Mouse (Mus musculus): Measurements from ENCODE around the gene Pmm1. TPM values are rescaled to one million over a fixed set of nuclear protein-coding genes. Genes with fewer than 3 reads are reported as not detected.

Gene Pmm1
- 104 TPM for polyA plus RNA-seq (2012; fragmentation: generic; extraction: Trizol)

- Histone ChIP-seq H3K4me3 (peak within 1 kb of the TSS; percentile 37), H3K36me3 (ENCODE audit: control insufficient read depth, insufficient read depth) (peaks cover 10% of the 10 kb centered on the region), H3K79me2 (ENCODE audit: control insufficient read depth, insufficient read depth) (no peaks in the 10 kb centered on the region), H3K27me3 (ENCODE audit: control insufficient read depth, insufficient read depth, insufficient read length) (no peaks in the 10 kb centered on the region), H3ac (ENCODE audit: control insufficient read depth, insufficient read length) (peak within 1 kb of the TSS; percentile 35), H3K4me2 (ENCODE audit: low read depth) (peak within 1 kb of the TSS; percentile 94)
- TF ChIP-seq REST (IDR thresholded peaks at IDR 0.05; ENCODE audit: insufficient read depth, insufficient read length) (no peak), CEBPB (IDR thresholded peaks at IDR 0.05; ENCODE audit: insufficient read depth, poor library complexity, severe bottlenecking) (no peak), TCF12 (IDR thresholded peaks at IDR 0.05; ENCODE audit: insufficient read depth, poor library complexity, severe bottlenecking) (no peak), SRF (IDR thresholded peaks at IDR 0.05; ENCODE audit: control insufficient read depth, insufficient read length, low read depth) (peak; percentile 64), MYOD1 (IDR thresholded peaks at IDR 0.05; ENCODE audit: control insufficient read depth in 1 of 3, insufficient read length in 2 of 3, low read depth in 2 of 3) (peak in 1 of 3 experiments; percentile 28), E2F4 (IDR thresholded peaks at IDR 0.05; ENCODE audit: insufficient read depth) (peak; percentile 38), POLR2A (IDR thresholded peaks at IDR 0.05; ENCODE audit: insufficient read length, low read depth) (peak; percentile 82), POLR2AphosphoS2 (IDR thresholded peaks at IDR 0.05; ENCODE audit: insufficient read length, low read depth) (peak; percentile 56), MYOG (IDR thresholded peaks at IDR 0.05; ENCODE audit: control insufficient read depth in 1 of 3, insufficient read depth in 1 of 3, insufficient read length in 2 of 3, low read depth in 2 of 3) (peak in 2 of 3 experiments; percentile 12 to 52)
Measured at GRCm38 (mm10) chr15:81960171-81961077, at the start of gene Pmm1. Pmm1 (minus strand) TSS chr15:81960930.

GRCm38 (mm10) chr15:82004257-82004656, 43.5 kb upstream of the Pmm1 start:
- Histone ChIP-seq H3ac (ENCODE audit: control insufficient read depth, insufficient read length) (no peak overlapping the region), H3K27me3 (ENCODE audit: control insufficient read depth, insufficient read depth, insufficient read length) (no peaks in the 10 kb centered on the region), H3K4me2 (ENCODE audit: low read depth) (no peak overlapping the region), H3K79me2 (ENCODE audit: control insufficient read depth, insufficient read depth) (no peaks in the 10 kb centered on the region), H3K36me3 (ENCODE audit: control insufficient read depth, insufficient read depth) (peaks cover 26% of the 10 kb centered on the region), H3K4me3 (no peak overlapping the region)
- TF ChIP-seq TCF3 (IDR thresholded peaks at IDR 0.05; ENCODE audit: insufficient read length, low read depth) (no peak), USF1 (IDR thresholded peaks at IDR 0.05; ENCODE audit: low read depth) (no peak), SRF (IDR thresholded peaks at IDR 0.05; ENCODE audit: control insufficient read depth, insufficient read length, low read depth) (no peak), CEBPB (IDR thresholded peaks at IDR 0.05; ENCODE audit: insufficient read depth, poor library complexity, severe bottlenecking) (no peak), REST (IDR thresholded peaks at IDR 0.05; ENCODE audit: insufficient read depth, insufficient read length) (no peak), TCF12 (IDR thresholded peaks at IDR 0.05; ENCODE audit: insufficient read depth, poor library complexity, severe bottlenecking) (no peak), POLR2AphosphoS2 (IDR thresholded peaks at IDR 0.05; ENCODE audit: insufficient read length, low read depth) (no peak), MYOD1 (IDR thresholded peaks at IDR 0.05; ENCODE audit: control insufficient read depth in 1 of 3, insufficient read length in 2 of 3, low read depth in 2 of 3) (no peak), POLR2A (IDR thresholded peaks at IDR 0.05; ENCODE audit: insufficient read length, low read depth) (no peak), MAX (IDR thresholded peaks at IDR 0.05; ENCODE audit: low read depth) (no peak), MYOG (IDR thresholded peaks at IDR 0.05; ENCODE audit: control insufficient read depth in 1 of 3, insufficient read depth in 1 of 3, insufficient read length in 2 of 3, low read depth in 2 of 3) (no peak), E2F4 (IDR thresholded peaks at IDR 0.05; ENCODE audit: insufficient read depth) (no peak)

- Histone ChIP-seq H3K4me2 (ENCODE audit: low read depth) (no peak overlapping the region), H3K79me2 (ENCODE audit: control insufficient read depth, insufficient read depth) (no peaks in the 10 kb centered on the region), H3ac (ENCODE audit: control insufficient read depth, insufficient read length) (no peak overlapping the region), H3K36me3 (ENCODE audit: control insufficient read depth, insufficient read depth) (peaks cover 34% of the 10 kb centered on the region), H3K27me3 (ENCODE audit: control insufficient read depth, insufficient read depth, insufficient read length) (no peaks in the 10 kb centered on the region), H3K4me3 (no peak overlapping the region)
- TF ChIP-seq MYOG (IDR thresholded peaks at IDR 0.05; ENCODE audit: control insufficient read depth in 1 of 3, insufficient read depth in 1 of 3, insufficient read length in 2 of 3, low read depth in 2 of 3) (peak in 1 of 3 experiments; percentile 50), MYOD1 (IDR thresholded peaks at IDR 0.05; ENCODE audit: control insufficient read depth in 1 of 3, insufficient read length in 2 of 3, low read depth in 2 of 3) (peak in 1 of 3 experiments; percentile 82), POLR2AphosphoS2 (IDR thresholded peaks at IDR 0.05; ENCODE audit: insufficient read length, low read depth) (no peak)
Measured at GRCm38 (mm10) chr15:81993992-81994391, 33.3 kb upstream of the Pmm1 start.

GRCm38 (mm10) chr15:81990549-81990948, 29.8 kb upstream of the Pmm1 start:
- H3K4me2 ChIP-seq (ENCODE audit: low read depth), result peak overlapping the region; percentile 25

More at GRCm38 (mm10) chr15:81990549-81990948, 29.8 kb upstream of the Pmm1 start:
- H3ac ChIP-seq (ENCODE audit: control insufficient read depth, insufficient read length), result no peak overlapping the region
- no peaks in the 10 kb centered on the region for H3K79me2 ChIP-seq (ENCODE audit: control insufficient read depth, insufficient read depth)
- no peaks in the 10 kb centered on the region for H3K27me3 ChIP-seq (ENCODE audit: control insufficient read depth, insufficient read depth, insufficient read length)
- peak; percentile 23 for TF ChIP-seq POLR2AphosphoS2 (IDR thresholded peaks at IDR 0.05; ENCODE audit: insufficient read length, low read depth)
- no peak for TF ChIP-seq POLR2A (IDR thresholded peaks at IDR 0.05; ENCODE audit: insufficient read length, low read depth)
- TF ChIP-seq TCF12 (IDR thresholded peaks at IDR 0.05; ENCODE audit: insufficient read depth, poor library complexity, severe bottlenecking), result peak; percentile 80
- TF ChIP-seq MYOD1 (IDR thresholded peaks at IDR 0.05; ENCODE audit: control insufficient read depth in 1 of 3, insufficient read length in 2 of 3, low read depth in 2 of 3), result peak; percentile 85 to 99 (median 93)
- peak; percentile 89 to 98 (median 92) for TF ChIP-seq MYOG (IDR thresholded peaks at IDR 0.05; ENCODE audit: control insufficient read depth in 1 of 3, insufficient read depth in 1 of 3, insufficient read length in 2 of 3, low read depth in 2 of 3)
- no peak for TF ChIP-seq CEBPB (IDR thresholded peaks at IDR 0.05; ENCODE audit: insufficient read depth, poor library complexity, severe bottlenecking)
- TF ChIP-seq TCF3 (IDR thresholded peaks at IDR 0.05; ENCODE audit: insufficient read length, low read depth), result peak; percentile 80
- H3K36me3 ChIP-seq (ENCODE audit: control insufficient read depth, insufficient read depth), result peaks cover 11% of the 10 kb centered on the region
- no peak overlapping the region for H3K4me3 ChIP-seq

Data from myocyte (in vitro differentiated cells).